Mouse (Mus musculus): ENCODE measurements around the gene Rnf212b. TPM values are rescaled to one million over a fixed set of nuclear protein-coding genes. Genes with fewer than 3 reads are reported as not detected.
A peak's percentile ranks its signal among the peaks of the same experiment; 100 is the strongest.

Rnf212b gene
- total RNA-seq, 2 experiments from 2014 or later, result 1.3 to 2.0 TPM

- no peak for DNase-seq
Measured at GRCm38 (mm10) chr14:54796760-54797159, 17.2 kb upstream of the Rnf212b start.

GRCm38 (mm10) chr14:54799686-54800085, 14.3 kb upstream of the Rnf212b start:
- no peak for DNase-seq

- no peak for DNase-seq
Measured at GRCm38 (mm10) chr14:54802428-54802827, 11.5 kb upstream of the Rnf212b start.

GRCm38 (mm10) chr14:54806124-54806523, 7.8 kb upstream of the Rnf212b start:
- no peak for DNase-seq

GRCm38 (mm10) chr14:54808718-54809667, 4.9 kb upstream of the Rnf212b start:
- peak; percentile 21 for DNase-seq

GRCm38 (mm10) chr14:54809668-54810033, 4.3 kb upstream of the Rnf212b start:
- no peak for DNase-seq

- no peak for DNase-seq
Measured at GRCm38 (mm10) chr14:54815737-54816136, 1.8 kb downstream of the Rnf212b start.

- DNase-seq, result no peak
Measured at GRCm38 (mm10) chr14:54817791-54818190, 3.9 kb downstream of the Rnf212b start.

- no peak for DNase-seq
Measured at GRCm38 (mm10) chr14:54822301-54822700, 8.4 kb downstream of the Rnf212b start.

- DNase-seq, result no peak
Measured at GRCm38 (mm10) chr14:54823716-54824115, 9.8 kb downstream of the Rnf212b start.

- no peak for DNase-seq
Measured at GRCm38 (mm10) chr14:54843461-54843860, 29.5 kb downstream of the Rnf212b start.

- no peak for DNase-seq
Measured at GRCm38 (mm10) chr14:54855726-54856125, 41.8 kb downstream of the Rnf212b start.

- DNase-seq, result no peak
Measured at GRCm38 (mm10) chr14:54856703-54857102, 42.8 kb downstream of the Rnf212b start.

- no peak for DNase-seq
Measured at GRCm38 (mm10) chr14:54857891-54858290, 44.0 kb downstream of the Rnf212b start.

- DNase-seq, result no peak
Measured at GRCm38 (mm10) chr14:54860511-54860910, 46.6 kb downstream of the Rnf212b start.

GRCm38 (mm10) chr14:54863501-54864312, 49.8 kb downstream of the Rnf212b start:
- peak; percentile 90 for DNase-seq

- no peak for DNase-seq
Measured at GRCm38 (mm10) chr14:54864313-54865036, 50.5 kb downstream of the Rnf212b start.

GRCm38 (mm10) chr14:54865626-54866025, 51.7 kb downstream of the Rnf212b start:
- no peak for DNase-seq

- DNase-seq, result no peak
Measured at GRCm38 (mm10) chr14:54866268-54866667, 52.3 kb downstream of the Rnf212b start.

- no peak for DNase-seq
Measured at GRCm38 (mm10) chr14:54866936-54867335, 53.0 kb downstream of the Rnf212b start.

- DNase-seq, result no peak
Measured at GRCm38 (mm10) chr14:54868026-54868425, 54.1 kb downstream of the Rnf212b start.

- DNase-seq, result no peak
Measured at GRCm38 (mm10) chr14:54870861-54871260, 56.9 kb downstream of the Rnf212b start, which contains the start of gene Homez. TSS of gene Homez (minus strand) at chr14:54870961.
